Mouse (Mus musculus) intestine, embryonic 15.5 days (tissue): ENCODE data around the gene Atp4b. TPM values are rescaled to one million over a fixed set of nuclear protein-coding genes. Genes with fewer than 3 reads are reported as not detected.
"Not testable (repeated sequence)": the region's sequence is repeated elsewhere in the genome, so short reads cannot be mapped to it uniquely, and the experiment has no call there.

ENCODE experiments used
- ATAC-seq: fragments of 200-750 bp; cut with Nextera tagmentation; 2 replicates; pipeline ENCODE4 v1.8.0; 2017; ENCODE audit warnings: moderate TSS enrichment, moderate library complexity
- H3K27ac ChIP-seq: fragments of 300-500 bp; sonication (generic); 2 replicates; pipeline ENCODE4 v1.5.1; 2015; ENCODE audit warnings: mild to moderate bottlenecking, inconsistent platforms
- H3K27me3 ChIP-seq: fragments of 300-500 bp; sonication (generic); replicated peaks from 2 replicates; pipeline ENCODE4 v1.6.1; 2015; ENCODE audit warnings: inconsistent platforms
- H3K36me3 ChIP-seq: fragments of 300-500 bp; sonication (generic); 2 replicates; pipeline ENCODE4 v1.6.1; 2015; ENCODE audit warnings: inconsistent platforms
- H3K4me1 ChIP-seq: fragments of 300-500 bp; sonication (generic); replicated peaks from 2 replicates; pipeline ENCODE4 v1.6.1; 2015; ENCODE audit warnings: inconsistent platforms
- H3K4me2 ChIP-seq: fragments of 300-500 bp; sonication (generic); replicated peaks from 2 replicates; pipeline ENCODE4 v1.6.1; 2015; ENCODE audit warnings: mild to moderate bottlenecking, inconsistent platforms
- H3K4me3 ChIP-seq: fragments of 300-500 bp; sonication (generic); replicated peaks from 2 replicates; pipeline ENCODE4 v1.5.1; 2015; ENCODE audit warnings: inconsistent platforms
- H3K9ac ChIP-seq: fragments of 300-500 bp; sonication (generic); 2 replicates; pipeline ENCODE4 v1.6.1; 2015; ENCODE audit warnings: inconsistent platforms
- H3K9me3 ChIP-seq: fragments of 300-500 bp; sonication (generic); 2 replicates; pipeline ENCODE4 v1.6.1; 2016; ENCODE audit warnings: inconsistent platforms
- WGBS: fragments of 180-500 bp; shearing (Covaris S2); methylation state at CpG from one replicate; pipeline ENCODE4 v1.1.7; 2015; 5-methylcytosine and 5-hydroxymethylcytosine counted together
- polyA plus RNA-seq: library from polyadenylated mRNA; unstranded; fragments of >200 nt; fragmentation: Nextera tagmentation; extraction: Ambion mirVana; gene quantifications from 2 replicates; pipeline ENCODE4 v1.2.1, GENCODE M21; 2015

Gene Atp4b
- polyA plus RNA-seq, 1 experiment from 2014 or later = not detected

- Histone ChIP-seq H3K36me3 (peaks cover 17% of the 10 kb centered on the region; the same call in 1 of the 2 replicates), H3K9me3 (no peaks in the 10 kb centered on the region), H3K9ac (0 out of 2 replicates have a peak overlapping the region, but pooled peaks have one; percentile 24), H3K4me2 (peak overlapping the region; percentile 79), H3K4me3 (peak overlapping the region; percentile 88), H3K4me1 (peaks cover 12% of the 10 kb centered on the region), H3K27ac (no peak overlapping the region), H3K27me3 (no peaks in the 10 kb centered on the region)
- WGBS = 2% methylated on average over 11 of the region's 11 CpGs
- no peak for ATAC-seq
These were observed 57.0 kb downstream of the Atp4b start for GRCm38 (mm10) chr8:13339646-13339990.

- WGBS = under 1% methylated on average over 60 of the region's 70 CpGs
- H3K9ac ChIP-seq = peak overlapping the region; percentile 96
- no peaks in the 10 kb centered on the region for H3K9me3 ChIP-seq
- peak overlapping the region; percentile 88 for H3K4me3 ChIP-seq
- peaks cover 16% of the 10 kb centered on the region; the same call in 1 of the 2 replicates for H3K36me3 ChIP-seq
- peak overlapping the region; percentile 79 for H3K4me2 ChIP-seq
- H3K27me3 ChIP-seq = no peaks in the 10 kb centered on the region
- H3K4me1 ChIP-seq = peaks cover 12% of the 10 kb centered on the region
- peak; percentile 68 for ATAC-seq
- H3K27ac ChIP-seq = peak overlapping the region; percentile 73
These were observed 57.6 kb downstream of the Atp4b start for GRCm38 (mm10) chr8:13338901-13339645.

- under 1% methylated on average over 59 of the region's 72 CpGs for WGBS
- Histone ChIP-seq H3K4me2 (peak within 1 kb of the TSS; percentile 79), H3K36me3 (peaks cover 11% of the 10 kb centered on the region; the same call in 1 of the 2 replicates), H3K27me3 (no peaks in the 10 kb centered on the region), H3K4me1 (peaks cover 12% of the 10 kb centered on the region), H3K9ac (peak within 1 kb of the TSS; percentile 96), H3K4me3 (peak within 1 kb of the TSS; percentile 88), H3K9me3 (no peaks in the 10 kb centered on the region), H3K27ac (peak within 1 kb of the TSS; percentile 73)
- peak; percentile 96 for ATAC-seq
These were observed 58.3 kb downstream of the Atp4b start, which contains the start of gene Tfdp1 for GRCm38 (mm10) chr8:13338255-13338860. TSS of gene Tfdp1 (plus strand) at chr8:13338751.

GRCm38 (mm10) chr8:13337678-13338077 lies 58.9 kb downstream of the Atp4b start:
- Histone ChIP-seq H3K9ac (no peak overlapping the region), H3K27me3 (no peaks in the 10 kb centered on the region), H3K4me3 (no peak overlapping the region), H3K27ac (no peak overlapping the region), H3K4me1 (peaks cover 12% of the 10 kb centered on the region), H3K36me3 (0 out of 2 replicates have a peak, but pooled peaks cover 9% of the 10 kb centered on the region), H3K4me2 (peak overlapping the region; percentile 79; the same call in 1 of the 2 replicates), H3K9me3 (no peaks in the 10 kb centered on the region)
- 0 out of 2 replicates have a peak, but pooled peaks have one; percentile 1 for ATAC-seq
- WGBS = 59% methylated on average over 3 of the region's 3 CpGs

- not testable (repeated sequence) for H3K4me3 ChIP-seq, H3K9ac ChIP-seq, H3K27ac ChIP-seq, H3K27me3 ChIP-seq, H3K4me2 ChIP-seq, H3K9me3 ChIP-seq, ATAC-seq, H3K36me3 ChIP-seq
- peaks cover 12% of the 10 kb centered on the region for H3K4me1 ChIP-seq
- 65% methylated on average over 6 of the region's 6 CpGs for WGBS
These were observed 59.4 kb downstream of the Atp4b start for GRCm38 (mm10) chr8:13337245-13337644.

Other genes starting within 250 kb of the Atp4b start
- gene Lamp1, start 237.7 kb downstream of the Atp4b start, polyA plus RNA-seq = 404 and 407 TPM in 2 replicates
- 51.6 and 56.3 TPM in 2 replicates for gene Grtp1, start 196.2 kb downstream of the Atp4b start, polyA plus RNA-seq
- gene Adprhl1, start 142.7 kb downstream of the Atp4b start, polyA plus RNA-seq = 0.24 and 0.43 TPM in 2 replicates
- 16.9 and 19.0 TPM in 2 replicates for gene Dcun1d2, start 108.7 kb downstream of the Atp4b start, polyA plus RNA-seq
- 30.7 TPM in 2 replicates for gene Tmco3, start 108.6 kb downstream of the Atp4b start, polyA plus RNA-seq
- gene Tfdp1, start 58.1 kb downstream of the Atp4b start, polyA plus RNA-seq = 148 and 170 TPM in 2 replicates
- not detected in 2 replicates for gene Grk1, start 8.3 kb upstream of the Atp4b start, polyA plus RNA-seq
- 2.2 and 2.7 TPM in 2 replicates for gene Tmem255b, start 38.4 kb upstream of the Atp4b start, polyA plus RNA-seq
- gene Gas6, start 97.7 kb upstream of the Atp4b start, polyA plus RNA-seq = 50.9 and 57.8 TPM in 2 replicates
- not detected in 2 replicates for gene 1700029H14Rik, start 165.6 kb upstream of the Atp4b start, polyA plus RNA-seq